Mouse (Mus musculus): ENCODE data around the gene Adgrf5. TPM values are rescaled to one million over a fixed set of nuclear protein-coding genes. Genes with fewer than 3 reads are reported as not detected.

The Adgrf5 gene
- 4.5 and 9.3 TPM in 2 replicates for polyA plus RNA-seq (2012; rRNA removed)

DNA sequence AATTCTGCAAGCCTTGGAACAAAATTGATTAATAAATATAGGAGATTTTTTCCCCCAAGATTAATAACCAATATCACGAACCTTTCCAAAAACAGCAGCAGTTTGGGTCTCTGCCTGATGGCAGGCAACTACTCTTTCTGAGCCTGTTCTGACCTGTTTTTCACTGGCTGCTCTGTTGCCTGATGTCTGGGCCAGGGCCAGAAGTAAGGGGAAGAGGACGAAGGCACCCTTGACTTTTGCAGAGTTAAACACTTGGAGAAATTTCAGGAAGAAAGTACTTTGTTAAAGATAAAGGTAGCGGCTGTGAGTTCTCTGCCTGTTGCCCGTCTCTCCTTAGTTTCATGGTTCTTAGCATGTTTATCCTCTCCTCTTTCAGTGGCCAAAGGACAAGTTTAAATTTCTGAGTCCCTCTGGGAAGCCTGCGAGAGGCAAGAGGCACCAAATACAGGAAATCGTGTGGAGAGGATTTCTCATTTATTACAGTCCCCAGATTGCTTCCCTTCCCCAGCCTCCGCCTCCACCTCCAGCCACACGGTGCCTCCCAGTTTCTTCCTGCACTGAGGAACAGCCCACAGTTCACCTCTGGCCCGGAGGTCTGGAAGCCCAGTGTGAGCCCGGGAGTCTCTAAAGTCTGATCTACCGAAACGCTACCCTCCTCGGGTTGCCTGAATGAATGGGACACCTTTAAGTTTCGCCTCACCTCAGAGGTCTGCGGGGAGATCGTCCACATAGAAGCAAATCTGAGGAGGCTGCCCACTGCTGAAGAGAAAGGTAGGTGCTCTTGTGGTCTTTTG lies at the start of gene Adgrf5:
Gene Adgrf5 (plus strand): TSS at position 626 of the 794 bp plus-strand sequence.

DNA sequence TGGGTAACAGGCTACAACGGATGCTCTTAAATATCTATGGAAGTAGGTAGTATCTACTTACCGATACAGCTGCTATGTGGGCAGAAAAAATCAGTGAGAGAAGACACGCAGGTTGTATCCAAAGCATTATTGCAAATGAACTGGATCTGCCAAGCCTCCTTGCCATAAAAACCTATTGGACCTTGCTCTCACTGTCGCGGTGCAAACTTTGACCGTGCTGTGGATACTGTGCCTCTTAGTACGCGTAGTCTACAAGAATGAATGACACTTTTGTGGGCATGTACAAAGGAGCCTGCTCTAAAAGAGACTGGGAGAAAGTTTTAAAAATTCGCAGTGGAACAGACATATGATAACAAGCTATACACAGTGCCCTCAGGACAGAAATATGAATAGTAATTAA lies 142.3 kb downstream of the Adgrf5 start, which contains the start of gene Mep1a:
Gene Mep1a (minus strand): TSS at position 221 of the 400 bp plus-strand sequence.

Other genes starting within 250 kb of the Adgrf5 start
- 0.01 TPM in 2 replicates for gene Adgrf1, start 90.1 kb upstream of the Adgrf5 start, polyA plus RNA-seq (2012; rRNA removed)
- 0.02 and 0.05 TPM in 2 replicates for gene Mep1a, start 142.4 kb downstream of the Adgrf5 start, polyA plus RNA-seq (2012; rRNA removed)
- 0.16 and 0.24 TPM in 2 replicates for gene Ankrd66, start 183.2 kb downstream of the Adgrf5 start, polyA plus RNA-seq (2012; rRNA removed)
- gene Pla2g7, start 207.6 kb downstream of the Adgrf5 start, polyA plus RNA-seq (2012; rRNA removed), result 2.5 and 3.3 TPM in 2 replicates

All from central nervous system, embryonic 11.5 days (tissue).